Mouse (Mus musculus) right cerebral cortex, postnatal 36 days (tissue): Measurements from ENCODE around the gene Zic3.

Source experiments
- DNase-seq, 2 experiments: peaks; one replicate each; pipeline ENCODE4 v3.0.0; 2022; ENCODE audit warnings: low spot score in 2 of 2, mixed read lengths in 1 of 2

The Zic3 gene

DNA sequence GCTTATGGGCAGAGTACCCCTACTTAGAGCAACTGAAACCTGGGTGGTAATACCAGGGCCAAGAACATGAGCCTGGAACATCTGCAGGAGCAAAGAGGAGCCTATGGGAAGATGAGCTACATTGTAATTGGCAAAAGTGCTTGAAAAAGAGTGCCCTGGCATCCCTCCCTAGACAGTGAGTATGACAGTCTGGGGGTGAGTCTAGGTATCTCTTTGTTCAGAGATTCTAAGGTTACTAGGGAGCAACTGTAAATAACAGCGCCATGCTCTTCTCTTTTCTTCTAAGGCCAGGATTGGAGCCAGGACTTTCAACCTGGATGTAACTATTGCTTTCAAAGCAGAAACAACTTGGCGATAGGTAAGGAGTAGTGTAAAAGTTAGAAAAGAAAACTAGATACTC, at the start of gene Zic3:
Gene Zic3 (plus strand): TSS at position 301 of the 400 bp plus-strand sequence.
- no peak for DNase-seq

DNA sequence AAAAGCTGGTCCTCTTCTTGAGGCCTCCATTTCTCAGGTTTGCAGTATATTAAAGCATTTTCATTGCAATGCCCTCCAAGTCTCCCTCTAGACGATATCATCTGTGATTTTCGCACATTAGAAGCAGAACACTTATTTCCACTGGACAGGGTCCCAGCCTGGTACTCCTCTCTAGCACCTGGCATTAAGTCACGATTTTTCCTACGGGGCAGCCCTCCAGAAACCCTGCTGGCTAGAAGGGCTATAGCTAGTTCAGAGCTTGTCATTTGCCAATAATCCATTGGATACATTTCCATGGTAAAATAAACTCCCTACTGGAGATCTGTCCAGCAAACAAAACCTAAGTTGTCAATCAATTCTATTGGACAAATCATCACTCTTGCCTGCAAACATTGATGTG, 40.1 kb upstream of the Zic3 start:
- DNase-seq: no peak

DNA sequence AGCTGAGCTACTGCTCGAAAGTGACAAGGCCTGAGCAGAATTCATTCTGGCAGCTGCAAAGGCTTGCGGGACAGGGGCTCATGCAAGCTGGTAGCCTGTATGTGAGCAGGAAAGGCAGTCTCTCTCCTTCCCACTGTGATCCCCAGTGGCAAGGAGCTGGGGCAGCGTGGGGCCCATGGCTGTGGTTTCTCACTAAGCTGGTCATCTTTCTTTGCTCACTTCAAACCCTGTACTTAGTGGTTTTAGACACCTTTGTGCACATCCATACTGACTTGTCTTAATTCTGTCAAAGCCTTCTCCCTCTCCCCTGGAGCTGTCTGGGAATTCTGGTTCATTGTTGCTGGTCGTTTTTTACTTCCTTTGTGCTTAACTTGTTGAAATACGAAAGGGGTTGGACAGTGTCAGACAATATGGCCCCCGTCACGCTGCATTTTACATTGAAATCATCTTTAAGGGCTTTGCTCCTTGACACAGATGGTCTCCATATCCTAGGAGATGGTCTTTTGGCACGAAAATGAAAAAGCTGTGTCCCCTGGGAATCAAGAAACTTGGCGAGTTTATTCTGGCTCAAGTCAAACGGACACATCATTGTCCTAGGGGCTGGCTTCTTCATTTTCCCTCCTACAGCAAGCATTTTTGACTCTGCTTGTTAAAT, 34.9 kb upstream of the Zic3 start:
- DNase-seq: no peak

DNA sequence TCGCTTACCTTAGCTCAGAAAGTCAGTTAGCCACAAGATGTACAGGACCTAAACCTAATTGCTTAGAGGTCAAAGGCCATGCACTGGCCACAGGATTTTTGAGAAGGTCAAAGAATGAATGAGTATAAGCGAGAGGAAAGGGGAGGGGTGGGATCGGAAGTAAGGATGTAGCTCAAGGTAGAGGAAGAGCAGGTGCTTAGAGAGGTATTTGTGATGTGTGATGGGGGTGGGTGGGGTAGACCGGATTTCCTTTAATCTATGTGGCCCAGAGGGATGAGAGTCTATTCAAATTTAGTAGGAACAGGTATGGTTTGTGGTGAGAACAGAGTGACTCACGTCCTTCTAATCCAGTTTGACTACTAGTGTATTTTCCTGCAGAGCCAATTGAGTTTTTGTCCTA, 9.1 kb upstream of the Zic3 start:
- no peak for DNase-seq

DNA sequence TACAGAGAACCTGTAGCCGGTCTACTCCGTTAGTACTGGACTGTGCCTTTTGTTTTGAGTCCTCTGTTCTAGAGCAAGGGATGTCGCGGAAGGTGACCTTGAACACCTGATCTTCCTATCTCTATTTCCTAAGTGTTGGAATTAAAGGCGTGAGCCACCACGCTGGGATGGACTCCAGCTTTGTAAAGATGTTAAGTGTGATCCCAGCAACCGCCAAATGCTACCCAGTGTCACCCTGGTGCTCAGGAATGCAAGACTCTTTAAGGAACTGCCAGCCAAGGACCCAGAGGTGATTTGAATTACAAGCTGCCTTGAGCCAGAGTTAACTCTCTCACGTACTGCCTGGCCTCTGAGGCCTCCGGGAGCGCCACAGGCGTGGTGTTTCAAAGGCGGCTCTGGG, 8.4 kb upstream of the Zic3 start:
- DNase-seq: no peak

DNA sequence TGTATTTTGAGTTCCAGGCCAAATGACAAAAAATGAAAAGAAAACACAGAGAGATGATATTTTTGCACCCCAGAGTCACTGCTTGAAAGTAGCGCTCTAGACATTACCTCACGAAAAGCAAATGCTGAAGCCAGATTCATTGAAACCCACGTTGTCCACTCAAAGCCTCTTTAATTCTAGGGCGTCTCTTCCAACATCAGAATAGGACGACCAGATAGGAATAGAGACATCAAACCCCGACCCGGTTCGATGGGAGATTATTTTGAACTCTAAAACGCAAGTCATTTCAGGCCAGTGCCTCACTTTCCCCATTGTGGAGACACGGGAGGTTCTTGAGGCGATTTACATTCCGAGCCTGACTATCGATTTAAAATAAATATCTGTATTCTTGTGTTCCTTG, 7.7 kb upstream of the Zic3 start:
- DNase-seq: no peak

DNA sequence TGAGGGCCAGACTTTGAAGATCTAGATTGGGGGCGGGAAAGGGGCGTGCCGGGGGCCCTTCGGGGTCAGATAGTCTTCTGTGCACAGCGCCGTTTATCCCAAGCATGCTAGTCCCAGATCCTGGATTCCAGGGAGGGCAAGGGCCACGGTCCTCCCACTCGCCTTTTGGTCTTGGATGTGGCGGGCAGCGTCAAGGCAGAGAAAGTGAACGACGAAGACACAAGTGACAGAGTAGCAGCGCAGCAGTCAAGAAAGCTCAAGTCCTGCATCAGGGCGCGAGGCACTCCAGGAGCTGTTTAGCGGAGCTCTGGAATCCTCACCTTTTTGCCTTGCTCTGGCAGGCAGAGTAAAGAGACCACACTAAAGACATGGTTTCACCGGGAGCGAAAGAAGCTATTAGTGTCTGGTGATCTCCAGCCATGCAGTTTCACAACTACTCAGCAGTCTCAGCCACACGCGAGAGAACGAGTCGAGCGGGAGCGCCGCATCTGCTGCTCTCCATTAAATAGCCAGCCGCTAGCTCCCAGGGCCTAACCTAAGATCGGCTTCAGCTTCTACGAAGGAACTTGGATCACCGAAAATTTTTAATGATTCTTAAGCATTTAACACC, 7.1 kb upstream of the Zic3 start:
- no peak for DNase-seq

DNA sequence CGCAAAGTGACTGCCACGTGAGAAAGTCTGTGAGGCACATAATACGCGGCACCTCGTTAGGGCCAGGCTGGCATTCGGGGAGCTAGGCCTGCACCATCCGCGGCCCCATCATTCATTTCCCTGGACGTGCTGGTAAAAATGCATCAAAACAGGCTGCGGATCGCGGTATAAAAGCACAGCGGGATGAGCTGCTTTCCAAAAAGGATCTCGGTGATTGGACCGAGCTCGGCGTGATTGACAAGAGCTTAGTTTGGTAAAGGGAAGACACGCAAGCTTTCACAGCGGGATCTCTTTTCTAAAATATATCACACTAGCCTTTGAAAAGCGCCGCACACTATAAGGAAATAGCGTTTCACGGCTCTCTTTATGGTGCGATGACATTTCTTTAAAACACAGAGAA, 3.8 kb upstream of the Zic3 start:
- DNase-seq: no peak

DNA sequence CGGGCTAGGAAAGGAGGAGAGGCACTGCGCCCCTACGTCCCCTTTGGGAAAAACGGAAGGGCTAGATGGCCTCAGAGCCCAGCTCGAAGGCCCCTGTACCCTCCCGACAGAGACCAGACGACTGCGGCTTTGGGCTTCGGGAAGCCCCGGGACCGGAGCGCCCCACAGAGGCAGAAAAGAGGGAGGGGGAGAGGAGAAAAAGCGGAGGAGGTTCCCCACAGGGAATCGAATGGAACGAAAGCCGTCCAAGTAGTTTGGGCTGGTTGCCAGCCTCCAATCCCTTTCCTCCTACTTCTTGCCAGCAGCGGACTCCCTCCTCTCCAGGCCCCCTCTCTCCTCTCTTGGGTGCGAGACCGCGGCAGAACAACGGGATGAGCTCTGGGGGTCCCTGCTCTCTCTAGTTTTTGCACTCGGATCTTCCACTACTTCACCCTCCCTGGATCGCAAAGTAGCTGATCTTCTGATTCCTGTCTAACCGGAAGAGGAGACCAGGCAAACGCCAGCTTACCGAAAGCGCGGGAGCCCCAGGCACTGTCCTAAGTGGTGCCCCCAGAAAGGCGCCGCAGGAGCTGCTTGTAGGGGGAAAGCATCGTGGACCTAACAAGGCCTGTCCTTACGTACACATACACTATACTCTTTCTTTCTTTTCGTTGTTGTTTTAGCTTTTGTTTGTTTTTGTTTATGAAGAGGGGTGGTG, 3.1 kb upstream of the Zic3 start:
- DNase-seq: no peak

DNA sequence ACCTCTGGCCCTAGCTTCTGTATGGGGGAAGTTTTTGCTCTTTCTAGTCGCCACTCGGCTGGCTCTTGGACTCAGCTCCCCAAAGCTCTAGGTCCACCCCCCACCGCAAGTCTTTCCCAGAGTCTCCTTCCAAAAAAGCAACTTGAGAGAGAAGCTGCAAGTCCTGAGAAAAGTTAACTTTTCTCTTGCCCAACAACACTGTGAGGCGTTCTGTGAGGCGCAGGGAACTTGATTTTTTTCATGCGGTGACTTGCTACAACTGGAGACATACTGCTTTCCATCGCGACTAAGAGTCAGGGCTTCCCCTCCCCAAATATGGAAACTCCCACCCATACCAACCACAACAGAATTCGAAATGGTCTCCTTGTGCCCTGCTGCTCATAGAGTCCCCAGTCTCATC, 5.1 kb downstream of the Zic3 start:
- DNase-seq: no peak

DNA sequence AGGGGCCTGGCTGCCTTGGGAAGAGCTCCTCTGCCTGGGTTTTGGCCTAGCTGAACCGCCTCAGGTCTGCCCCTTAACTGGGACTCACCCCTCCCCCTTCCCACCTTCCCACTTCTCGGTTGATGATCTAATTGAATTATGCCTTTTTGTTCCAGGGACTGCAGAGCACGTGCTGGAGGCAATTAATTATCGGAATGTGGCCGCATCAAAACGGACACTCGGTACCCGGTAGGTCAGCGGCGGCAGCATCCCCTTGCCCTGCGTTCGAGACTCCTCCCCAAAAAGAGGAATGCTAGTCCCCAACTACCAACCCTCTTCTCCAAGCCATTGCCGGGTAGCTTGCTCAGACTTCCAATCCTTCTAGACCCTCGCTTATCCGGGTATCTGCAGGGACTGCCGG, 5.6 kb downstream of the Zic3 start:
- no peak for DNase-seq

DNA sequence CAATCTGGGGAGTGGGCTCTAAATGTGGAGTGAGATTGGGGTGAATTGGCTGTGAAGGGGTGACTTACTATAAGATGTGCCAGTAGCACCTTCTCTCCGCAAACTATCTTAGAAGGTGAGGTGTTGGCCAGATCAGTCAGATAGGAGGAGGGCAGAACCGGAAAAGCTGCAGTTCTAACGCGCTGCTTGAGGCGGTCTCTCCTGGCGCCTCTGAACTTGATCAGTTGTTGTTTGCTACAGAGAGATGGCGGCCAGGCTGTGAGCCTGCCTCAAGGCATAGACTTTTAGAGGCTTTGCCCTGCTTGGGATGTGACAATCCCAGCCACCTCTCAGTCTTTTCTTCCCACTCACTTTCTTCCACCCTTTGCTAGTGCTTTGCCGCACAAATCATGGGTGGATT, 6.4 kb downstream of the Zic3 start:
- DNase-seq: no peak

DNA sequence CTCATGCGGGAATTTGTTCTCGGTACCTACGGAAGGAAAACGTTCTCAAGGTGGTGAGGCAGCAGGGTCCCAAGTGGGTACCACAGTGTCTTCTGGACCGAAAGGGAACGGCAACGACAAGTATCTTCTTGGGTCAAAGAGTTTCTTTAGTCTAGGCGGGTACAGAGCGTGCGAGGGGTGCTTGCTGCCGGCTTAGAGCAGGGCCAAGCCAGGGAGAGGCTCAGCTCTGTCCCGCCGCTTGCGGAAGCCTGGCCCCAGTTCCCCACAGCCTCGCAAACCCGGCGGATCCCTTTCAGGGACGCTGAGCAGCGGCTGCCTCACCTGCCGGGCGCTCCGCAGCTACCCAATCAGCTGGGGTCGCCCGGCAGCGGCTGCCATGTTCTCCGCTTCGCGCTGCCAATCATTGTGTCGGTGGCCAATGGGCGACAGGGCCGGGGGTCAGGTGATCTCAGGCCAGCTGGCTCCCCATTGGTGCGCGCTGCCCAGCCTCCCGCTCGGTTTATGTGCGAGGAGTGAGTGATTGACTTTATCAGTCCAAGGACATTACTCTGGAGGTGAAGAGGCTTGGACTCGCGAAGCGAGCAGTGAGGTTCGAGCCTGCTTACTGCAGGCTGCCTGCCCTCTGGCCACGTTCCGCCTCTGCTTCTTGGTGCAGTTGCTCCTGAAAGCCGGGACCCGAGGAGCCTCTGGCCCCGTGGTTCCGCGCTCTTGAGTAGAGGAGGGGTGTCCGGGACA, 7.8 kb downstream of the Zic3 start:
- DNase-seq: no peak

DNA sequence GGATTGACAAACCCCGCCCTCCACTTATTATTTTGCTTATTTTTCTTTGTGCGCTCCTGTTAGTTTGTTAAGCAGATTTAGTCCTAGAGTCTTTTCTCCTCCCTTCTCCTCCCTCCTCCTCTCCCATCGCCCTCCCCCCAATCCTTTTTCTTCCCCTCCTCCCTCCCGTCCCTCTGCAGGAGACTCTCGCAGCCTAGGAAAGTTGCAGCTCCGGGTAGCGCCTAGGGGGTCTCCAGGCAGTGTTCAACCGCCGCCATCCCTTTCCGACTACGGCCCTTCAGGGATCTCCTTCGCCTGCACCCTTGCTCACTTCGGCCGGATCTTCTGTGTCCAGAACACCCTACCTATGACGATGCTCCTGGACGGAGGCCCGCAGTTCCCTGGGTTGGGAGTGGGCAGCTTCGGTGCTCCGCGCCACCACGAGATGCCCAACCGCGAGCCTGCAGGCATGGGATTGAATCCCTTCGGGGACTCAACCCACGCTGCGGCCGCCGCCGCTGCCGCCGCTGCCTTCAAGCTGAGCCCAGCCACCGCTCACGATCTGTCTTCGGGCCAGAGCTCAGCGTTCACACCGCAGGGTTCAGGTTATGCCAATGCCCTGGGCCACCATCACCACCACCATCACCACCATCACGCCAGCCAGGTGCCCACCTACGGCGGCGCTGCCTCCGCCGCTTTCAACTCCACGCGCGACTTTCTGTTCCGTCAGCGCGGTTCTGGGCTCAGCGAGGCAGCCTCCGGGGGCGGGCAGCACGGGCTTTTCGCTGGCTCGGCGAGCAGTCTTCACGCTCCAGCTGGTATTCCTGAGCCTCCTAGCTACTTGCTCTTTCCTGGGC, 8.6 kb downstream of the Zic3 start:
- no peak for DNase-seq

DNA sequence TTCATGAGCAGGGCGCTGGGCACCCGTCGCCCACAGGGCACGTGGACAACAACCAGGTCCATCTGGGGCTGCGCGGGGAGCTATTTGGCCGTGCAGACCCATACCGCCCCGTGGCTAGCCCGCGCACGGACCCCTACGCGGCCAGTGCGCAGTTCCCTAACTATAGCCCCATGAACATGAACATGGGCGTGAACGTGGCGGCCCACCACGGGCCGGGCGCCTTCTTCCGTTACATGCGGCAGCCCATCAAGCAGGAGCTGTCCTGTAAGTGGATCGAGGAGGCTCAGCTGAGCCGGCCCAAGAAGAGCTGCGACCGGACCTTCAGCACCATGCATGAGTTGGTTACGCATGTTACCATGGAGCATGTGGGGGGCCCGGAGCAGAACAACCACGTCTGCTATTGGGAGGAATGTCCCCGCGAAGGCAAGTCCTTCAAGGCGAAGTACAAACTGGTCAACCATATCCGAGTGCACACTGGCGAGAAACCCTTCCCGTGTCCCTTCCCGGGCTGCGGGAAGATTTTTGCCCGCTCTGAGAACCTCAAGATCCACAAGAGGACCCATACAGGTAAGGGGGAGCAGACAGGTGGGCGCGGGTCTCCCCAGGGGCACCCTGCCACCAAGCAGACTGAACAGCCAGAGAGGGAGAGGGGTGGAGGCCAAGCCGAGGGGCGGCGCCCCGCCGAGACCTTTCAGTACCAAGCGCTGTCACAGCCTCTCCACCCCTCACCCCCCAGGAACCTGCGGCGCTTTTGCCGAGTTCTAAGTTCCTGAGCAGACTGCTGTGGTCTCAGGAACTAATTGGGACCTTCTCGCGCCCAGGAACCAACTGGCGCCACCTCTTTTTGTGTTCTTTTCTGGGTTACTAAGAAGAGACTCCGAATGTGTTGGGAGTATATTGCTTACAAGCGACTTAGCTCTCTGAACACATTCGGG, 9.4 kb downstream of the Zic3 start:
- no peak for DNase-seq

DNA sequence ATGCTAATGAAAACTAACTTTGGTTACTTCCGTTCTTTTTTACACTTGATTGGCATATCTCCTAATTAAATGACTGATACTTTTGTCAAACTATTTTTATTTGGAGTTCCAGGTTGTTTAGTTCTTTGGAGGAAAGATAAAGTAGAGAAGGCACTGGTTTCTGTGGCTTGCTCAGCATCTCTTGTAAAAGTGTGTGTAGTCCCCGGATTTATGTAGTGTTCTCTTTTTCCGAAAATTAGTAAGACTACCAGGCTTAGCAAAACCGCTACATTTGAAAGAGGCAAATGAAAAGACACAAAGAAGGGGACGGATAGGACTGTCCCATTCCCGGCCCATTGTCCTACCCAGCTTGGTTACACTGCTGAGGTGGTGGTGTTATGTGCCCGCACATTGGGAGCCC, 10.1 kb downstream of the Zic3 start:
- DNase-seq: no peak

DNA sequence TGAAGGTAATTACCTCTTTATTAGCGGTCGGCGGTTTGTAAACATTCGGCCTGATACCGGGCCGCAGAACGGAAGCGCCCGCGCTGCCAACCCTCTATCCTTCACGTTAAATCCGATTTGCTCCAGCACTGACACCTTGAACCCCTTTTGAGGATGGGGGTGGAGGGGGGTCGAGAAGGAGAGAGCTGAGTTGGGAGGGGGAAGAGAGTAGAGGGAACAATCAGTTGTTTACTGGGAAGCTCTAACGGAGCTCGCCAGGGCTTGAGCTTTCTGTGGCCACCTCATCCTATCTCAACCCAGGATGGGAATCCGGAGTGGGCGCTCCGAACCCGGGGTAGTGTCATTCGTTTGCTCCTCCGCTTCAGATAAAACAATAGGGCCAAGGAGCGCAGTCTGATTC, 11.0 kb downstream of the Zic3 start:
- DNase-seq: no peak

DNA sequence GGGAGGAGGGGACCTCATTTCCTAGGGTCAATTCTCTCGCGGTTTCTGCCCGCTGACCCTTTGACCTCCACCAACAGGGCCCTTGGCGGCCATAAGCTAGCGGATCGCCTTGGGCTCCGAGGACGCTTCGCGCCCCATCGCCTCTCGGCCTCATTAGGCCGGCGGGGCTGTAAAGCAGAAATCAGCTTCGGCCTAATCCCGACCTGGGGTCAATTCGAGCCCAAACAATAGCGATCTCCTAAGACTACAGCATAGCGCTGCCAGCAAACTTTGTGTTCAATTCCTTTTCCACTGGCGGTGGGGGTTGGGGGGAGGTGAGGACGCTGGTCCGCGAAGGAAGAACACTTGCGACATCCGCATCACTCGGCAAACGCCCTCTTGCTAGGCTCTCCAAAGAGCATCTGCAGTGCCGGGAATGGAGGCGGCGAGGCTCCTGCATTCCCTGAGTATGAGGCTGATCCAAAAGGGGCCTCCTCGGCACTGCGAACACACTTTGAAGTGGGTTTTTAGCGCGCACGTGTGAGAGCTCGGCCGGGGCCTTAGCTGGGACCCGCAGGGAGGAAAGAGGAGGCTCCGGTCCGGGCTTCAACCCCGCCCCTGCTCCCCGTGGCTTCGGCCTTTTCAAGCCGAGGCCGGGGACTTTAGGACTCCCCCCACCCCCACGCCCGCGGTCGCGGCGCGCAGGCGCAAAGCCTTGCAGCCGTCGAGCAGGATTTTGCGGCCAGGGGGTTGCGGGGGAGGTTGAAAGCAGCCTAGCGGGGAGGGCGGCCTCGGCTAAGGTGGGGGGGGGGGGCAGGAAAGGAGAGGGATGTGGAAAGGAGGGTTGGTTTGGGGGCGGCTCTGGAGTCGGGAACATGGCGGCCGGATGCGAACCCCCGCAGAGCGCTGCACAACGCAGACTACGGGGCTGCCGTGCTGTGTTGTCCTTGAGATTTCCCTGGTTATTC, 15.8 kb downstream of the Zic3 start:
- no peak for DNase-seq

DNA sequence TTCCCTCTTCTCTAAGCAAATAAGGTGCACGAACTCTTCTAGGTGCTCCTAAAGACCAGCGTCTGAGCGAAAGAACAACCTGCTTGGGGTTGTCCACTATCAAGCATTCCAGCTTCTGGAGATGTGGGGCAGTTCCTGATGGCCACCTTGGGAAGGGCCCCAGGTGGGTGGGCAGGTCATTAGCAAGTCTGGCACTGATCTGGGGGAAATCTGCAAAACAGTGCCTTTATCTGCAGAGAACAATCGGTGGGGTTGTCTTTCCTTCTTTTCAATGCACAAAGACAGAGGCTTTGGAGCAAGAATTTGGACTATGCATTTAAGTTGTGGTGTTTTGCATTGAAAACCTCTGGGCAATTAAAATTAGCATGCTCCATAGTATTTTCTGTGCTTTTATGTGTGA, 17.2 kb downstream of the Zic3 start:
- no peak for DNase-seq

DNA sequence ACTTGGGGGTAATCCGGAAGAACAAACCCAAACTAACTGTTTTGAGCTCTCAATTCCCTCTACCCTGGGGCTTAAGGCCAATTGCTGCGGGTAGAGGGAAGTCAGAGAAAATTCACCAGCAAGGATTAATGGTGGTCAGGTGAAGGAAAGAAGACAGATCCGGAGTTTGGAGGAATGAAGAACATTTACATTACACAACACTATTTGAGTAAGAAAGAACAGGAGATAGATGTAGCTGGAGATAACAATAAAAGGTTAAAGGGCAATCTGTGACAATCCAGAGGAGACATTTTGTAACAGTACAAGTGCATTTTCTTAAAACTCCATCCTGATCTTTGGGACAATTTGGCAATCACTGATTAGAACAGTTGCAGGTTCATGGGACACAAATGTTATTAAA, 19.4 kb downstream of the Zic3 start:
- DNase-seq: no peak
